ENCODE assay signal across 24 mouse cellular contexts in genomic region chr2:170223872-170224271, GRCm38 (mm10).
DNase-seq lines count a peak whose midpoint lies in the region; ATAC-seq lines count a peak whose summit lies in the region.
"Had no signal": no experiment of that assay in that cellular context is flagged by ENCODE, and none has a peak within 500 bp of the region (broad histone marks: within the 10 kb centered on the region; RNA-seq: fewer than 3 reads in every experiment).

No protein-coding gene starts in this region.

- no peaks in the 10 kb centered on the region for H3K27me3 ChIP-seq in forebrain, embryonic 10.5 days (ENCODE audit: poor library complexity, severe bottlenecking)
- no peaks in the 10 kb centered on the region for H3K27me3 ChIP-seq in forebrain, embryonic 16.5 days (replicated peaks; ENCODE audit: control insufficient read depth, insufficient read depth, low read length)
- no peaks in the 10 kb centered on the region for H3K27me3 ChIP-seq in hindbrain, embryonic 10.5 days (ENCODE audit: insufficient read depth, poor library complexity, severe bottlenecking)
- no peaks in the 10 kb centered on the region for H3K27me3 ChIP-seq in hindbrain, embryonic 11.5 days (ENCODE audit: control insufficient read depth, insufficient read depth, low read length)
- H3K27me3 ChIP-seq in neural tube, embryonic 13.5 days, result no peaks in the 10 kb centered on the region
- H3K27me3 ChIP-seq: megakaryocyte, embryonic 14.5 days; neural tube, embryonic 12.5 days had no signal

- WGBS in forebrain, embryonic 10.5 days, result 86% methylated on average over 7 of the region's 7 CpGs
- 82% methylated on average over 7 of the region's 7 CpGs for WGBS in forebrain, embryonic 16.5 days
- 80% methylated on average over 7 of the region's 7 CpGs for WGBS in hindbrain, embryonic 10.5 days
- 83% methylated on average over 7 of the region's 7 CpGs for WGBS in hindbrain, embryonic 11.5 days
- WGBS in neural tube, embryonic 13.5 days, result 81% methylated on average over 7 of the region's 7 CpGs

- H3K4me3 ChIP-seq in forebrain, embryonic 10.5 days, result no peak overlapping the region
- H3K4me3 ChIP-seq in forebrain, embryonic 16.5 days (replicated peaks; ENCODE audit: low read length), result no peak overlapping the region
- no peak overlapping the region for H3K4me3 ChIP-seq in hindbrain, embryonic 10.5 days
- no peak overlapping the region for H3K4me3 ChIP-seq in hindbrain, embryonic 11.5 days (ENCODE audit: low read depth, low read length)
- no peak overlapping the region for H3K4me3 ChIP-seq in neural tube, embryonic 13.5 days
- H3K4me3 ChIP-seq: erythroblast, embryonic 14.5 days; gastrocnemius, adult 2 months; layer of hippocampus, adult 2 months; neural tube, embryonic 12.5 days had no signal

- H3K27ac ChIP-seq in forebrain, embryonic 10.5 days, result peak overlapping the region; percentile 90; the same call in 1 of the 2 replicates
- no peak overlapping the region for H3K27ac ChIP-seq in forebrain, embryonic 16.5 days (ENCODE audit: low read length)
- 0 out of 2 replicates have a peak overlapping the region, but pooled peaks have one; percentile 93 for H3K27ac ChIP-seq in hindbrain, embryonic 10.5 days
- H3K27ac ChIP-seq in hindbrain, embryonic 11.5 days (ENCODE audit: low read depth, low read length), result no peak overlapping the region
- peak overlapping the region; percentile 81; the same call in 1 of the 2 replicates for H3K27ac ChIP-seq in neural tube, embryonic 13.5 days (replicated peaks)
- H3K27ac ChIP-seq: hindbrain, embryonic 14.5 days; neural tube, embryonic 12.5 days had no signal

- intact Hi-C loops in left cerebral cortex, postnatal 36 days (cut with DNase I), result no loop called here

- no peak for DNase-seq in forebrain, embryonic 10.5 days (ENCODE audit: extremely low spot score, low spot score)
- no peak for DNase-seq in hindbrain, embryonic 10.5 days (ENCODE audit: low spot score)
- DNase-seq in hindbrain, embryonic 11.5 days (ENCODE audit: low spot score), result no peak
- DNase-seq in neural tube, embryonic 10.5 days (ENCODE audit: extremely low spot score, low spot score), result no peak
- no peak for DNase-seq in urinary bladder, postnatal 14 days (ENCODE audit: low spot score)
- no peak for DNase-seq in left cerebral cortex, postnatal 36 days (ENCODE audit: low spot score in 2 of 2)
- DNase-seq: adrenal gland, postnatal 25 days; cerebellum, adult 18-20 months; cerebellum, postnatal 25 days; gastrocnemius, adult 2 months; kidney, adult 8-10 months; kidney, postnatal 14 days; layer of hippocampus, postnatal 36 days; right cerebral cortex, adult 18-20 months had no signal

- H3K36me3 ChIP-seq in forebrain, embryonic 10.5 days (replicated peaks), result no peaks in the 10 kb centered on the region
- H3K36me3 ChIP-seq in forebrain, embryonic 16.5 days (ENCODE audit: control insufficient read depth, insufficient read depth), result no peaks in the 10 kb centered on the region
- no peaks in the 10 kb centered on the region for H3K36me3 ChIP-seq in hindbrain, embryonic 10.5 days
- H3K36me3 ChIP-seq in hindbrain, embryonic 11.5 days (ENCODE audit: control insufficient read depth, insufficient read depth, low read length), result no peaks in the 10 kb centered on the region
- H3K36me3 ChIP-seq in neural tube, embryonic 13.5 days, result no peaks in the 10 kb centered on the region
- H3K36me3 ChIP-seq: G1E; neural tube, embryonic 12.5 days had no signal

- no peak overlapping the region for H3K4me2 ChIP-seq in forebrain, embryonic 16.5 days (ENCODE audit: low read length)
- H3K4me2 ChIP-seq in hindbrain, embryonic 11.5 days (replicated peaks; ENCODE audit: low read depth, low read length), result no peak overlapping the region
- H3K4me2 ChIP-seq in neural tube, embryonic 13.5 days, result no peak overlapping the region
- H3K4me2 ChIP-seq: hindbrain, embryonic 14.5 days had no signal

- ATAC-seq in forebrain, embryonic 16.5 days, result no peak
- ATAC-seq in hindbrain, embryonic 11.5 days (ENCODE audit: low FRiP score), result no peak
- no peak for ATAC-seq in neural tube, embryonic 13.5 days (ENCODE audit: low read depth)
- ATAC-seq: activated CD4-positive, CD25-positive, alpha-beta regulatory T cell, adult 4 months; lung, postnatal 0 days had no signal

- H3K4me1 ChIP-seq in forebrain, embryonic 10.5 days, result peaks cover 55% of the 10 kb centered on the region
- H3K4me1 ChIP-seq in forebrain, embryonic 16.5 days (replicated peaks; ENCODE audit: control insufficient read depth, insufficient read depth, low read length), result peaks cover 39% of the 10 kb centered on the region
- H3K4me1 ChIP-seq in hindbrain, embryonic 10.5 days (replicated peaks), result peaks cover 48% of the 10 kb centered on the region
- H3K4me1 ChIP-seq in hindbrain, embryonic 11.5 days (replicated peaks; ENCODE audit: control insufficient read depth, insufficient read depth, low read length), result peaks cover 5% of the 10 kb centered on the region; the same call in 1 of the 2 replicates
- peaks cover 51% of the 10 kb centered on the region for H3K4me1 ChIP-seq in neural tube, embryonic 13.5 days (replicated peaks)

- no peaks in the 10 kb centered on the region for H3K9me3 ChIP-seq in forebrain, embryonic 10.5 days
- H3K9me3 ChIP-seq in forebrain, embryonic 16.5 days (ENCODE audit: control insufficient read depth, low read length), result no peaks in the 10 kb centered on the region
- no peaks in the 10 kb centered on the region for H3K9me3 ChIP-seq in hindbrain, embryonic 10.5 days
- H3K9me3 ChIP-seq in hindbrain, embryonic 11.5 days (ENCODE audit: control insufficient read depth, low read length), result no peaks in the 10 kb centered on the region
- no peaks in the 10 kb centered on the region for H3K9me3 ChIP-seq in neural tube, embryonic 13.5 days
- H3K9me3 ChIP-seq: megakaryocyte, embryonic 14.5 days; neural tube, embryonic 12.5 days had no signal

- H3K9ac ChIP-seq in forebrain, embryonic 16.5 days (replicated peaks; ENCODE audit: low read depth, low read length), result no peak overlapping the region
- no peak overlapping the region for H3K9ac ChIP-seq in hindbrain, embryonic 11.5 days (ENCODE audit: low read depth, low read length)
- no peak overlapping the region for H3K9ac ChIP-seq in neural tube, embryonic 13.5 days
- H3K9ac ChIP-seq: hindbrain, embryonic 14.5 days; neural tube, embryonic 12.5 days had no signal

Comparison
In these comparisons a context has a peak if more than half of its experiments do, and no peak if none do; other contexts are left out.
1. H3K27ac ChIP-seq: peak in forebrain, embryonic 10.5 days (single experiment), hindbrain, embryonic 10.5 days (single experiment) and neural tube, embryonic 13.5 days (single experiment); none in forebrain, embryonic 16.5 days (single experiment) and hindbrain, embryonic 11.5 days (single experiment).